Mouse (Mus musculus): ENCODE data around the gene Zbtb45. TPM values are rescaled to one million over a fixed set of nuclear protein-coding genes. Genes with fewer than 3 reads are reported as not detected.

The Zbtb45 gene
- total RNA-seq (2012; rRNA removed) = 15.8 and 16.8 TPM in 2 replicates
- 10 to 100 TPM in 1 of 2 experiments, not detected in 1; 36.3 TPM for polyA plus RNA-seq (2012; ENCODE audit: insufficient read depth in 1 of 2, insufficient read length in 2 of 2, low read depth in 1 of 2, low replicate concordance in 2 of 2, missing spikeins in 1 of 2)

- peak within 1 kb of the TSS; percentile 93 for H3K27ac ChIP-seq (ENCODE audit: control insufficient read depth, low read depth, low read length)
- peaks cover 20% of the 10 kb centered on the region for H3K79me2 ChIP-seq (ENCODE audit: control insufficient read depth, insufficient read depth, low read length, poor library complexity)
- DNase-seq (ENCODE audit: low read depth, low spot score) = peak; percentile 64
- H3K9me3 ChIP-seq (replicated peaks; ENCODE audit: insufficient read depth, low read length) = no peaks in the 10 kb centered on the region
- peaks cover 0 to 15% of the 10 kb centered on the region in 2 experiments; a peak in 3 of 4 replicates for H3K4me1 ChIP-seq (ENCODE audit: control insufficient read depth in 1 of 2, insufficient read depth in 2 of 2, low read length in 2 of 2)
- H3K36me3 ChIP-seq (ENCODE audit: control insufficient read depth in 1 of 2, insufficient read depth in 2 of 2, low read length in 2 of 2) = no peaks in the 10 kb centered on the region; a peak in 1 of 4 replicates
- peak within 1 kb of the TSS; percentile 65 to 88 for H3K4me3 ChIP-seq (ENCODE audit: control insufficient read depth in 1 of 2, insufficient read depth in 1 of 2, low read depth in 2 of 2, low read length in 2 of 2)
- TF ChIP-seq USF2 (IDR thresholded peaks at IDR 0.05; ENCODE audit: borderline replicate concordance in 1 of 2, insufficient read depth in 1 of 2, low read depth in 1 of 2, low read length in 2 of 2) (no peak), SIN3A (IDR thresholded peaks at IDR 0.05; ENCODE audit: low read length) (peak; percentile 12), CTCF (IDR thresholded peaks at IDR 0.05 in 2 of 3, conservative IDR thresholded peaks at IDR 0.05 in 1 of 3; ENCODE audit: control insufficient read depth in 1 of 3, insufficient read depth in 1 of 3, low read depth in 2 of 3, low read length in 3 of 3, poor library complexity in 1 of 3, severe bottlenecking in 1 of 3) (peak in 2 of 3 experiments; percentile 8 to 23; a peak in 1 of 6 replicates), POLR2A (IDR thresholded peaks at IDR 0.05; ENCODE audit: control insufficient read depth in 1 of 2, insufficient read depth in 1 of 2, low read depth in 1 of 2, low read length in 2 of 2, poor library complexity in 1 of 2) (no peak; a peak in 1 of 4 replicates), GABPA (IDR thresholded peaks at IDR 0.05; ENCODE audit: low read depth, low read length) (no peak), ELF1 (IDR thresholded peaks at IDR 0.05; ENCODE audit: low read depth, low read length) (no peak), MAFK (IDR thresholded peaks at IDR 0.05; ENCODE audit: borderline replicate concordance, low read depth, low read length) (no peak), KAT2A (conservative IDR thresholded peaks at IDR 0.05; ENCODE audit: low read depth, low read length) (no peak), ZMIZ1 (IDR thresholded peaks at IDR 0.05; ENCODE audit: low read depth, low read length) (no peak), NELFE (IDR thresholded peaks at IDR 0.05; ENCODE audit: low read depth, low read length) (no peak; the same call in 1 of the 2 replicates), MYC (IDR thresholded peaks at IDR 0.05; ENCODE audit: low read depth, low read length) (no peak), HCFC1 (IDR thresholded peaks at IDR 0.05; ENCODE audit: low read depth, low read length) (no peak), EP300 (IDR thresholded peaks at IDR 0.05; ENCODE audit: low read depth in 1 of 2, low read length in 2 of 2) (no peak), UBTF (IDR thresholded peaks at IDR 0.05; ENCODE audit: borderline replicate concordance, insufficient read depth, low read depth, low read length) (no peak), POLR2AphosphoS5 (IDR thresholded peaks at IDR 0.05; ENCODE audit: borderline replicate concordance, low read depth, low read length) (no peak), MAX (IDR thresholded peaks at IDR 0.05; ENCODE audit: low read length) (no peak), E2F4 (IDR thresholded peaks at IDR 0.05; ENCODE audit: borderline replicate concordance, low read depth, low read length) (no peak), MAZ (IDR thresholded peaks at IDR 0.05; ENCODE audit: low read depth, low read length) (no peak), CHD1 (IDR thresholded peaks at IDR 0.05; ENCODE audit: low read depth, low read length) (no peak), TAL1 (IDR thresholded peaks at IDR 0.05; ENCODE audit: low read length) (no peak), BHLHE40 (IDR thresholded peaks at IDR 0.05; ENCODE audit: borderline replicate concordance, low read depth, low read length) (no peak), ZC3H11A (IDR thresholded peaks at IDR 0.05; ENCODE audit: low read depth, low read length) (no peak), POLR2AphosphoS2 (IDR thresholded peaks at IDR 0.05; ENCODE audit: low read length) (no peak), ZNF384 (IDR thresholded peaks at IDR 0.05; ENCODE audit: low read depth, low read length) (peak; percentile 94), MEF2A (IDR thresholded peaks at IDR 0.05; ENCODE audit: extremely low read depth, insufficient replicate concordance, low read depth, low read length, poor library complexity, severe bottlenecking) (no peak), MXI1 (IDR thresholded peaks at IDR 0.05; ENCODE audit: low read depth, low read length) (peak; percentile 24; the same call in 1 of the 2 replicates), TBP (IDR thresholded peaks at IDR 0.05; ENCODE audit: low read depth, low read length) (peak; percentile 50; the same call in 1 of the 2 replicates), CHD2 (IDR thresholded peaks at IDR 0.05; ENCODE audit: low read length) (no peak), SMC3 (IDR thresholded peaks at IDR 0.05; ENCODE audit: low read depth, low read length) (no peak; the same call in 1 of the 2 replicates), USF1 (IDR thresholded peaks at IDR 0.05; ENCODE audit: low read depth, low read length) (no peak), JUND (IDR thresholded peaks at IDR 0.05; ENCODE audit: low read depth, low read length) (peak; percentile 66; the same call in 1 of the 2 replicates), TCF12 (IDR thresholded peaks at IDR 0.05; ENCODE audit: low read depth, low read length) (no peak; the same call in 1 of the 2 replicates), RAD21 (IDR thresholded peaks at IDR 0.05; ENCODE audit: low read depth, low read length) (no peak), MYB (IDR thresholded peaks at IDR 0.05; ENCODE audit: low read depth, low read length) (no peak)
- peak within 1 kb of the TSS; percentile 92 for H3K9ac ChIP-seq (ENCODE audit: control insufficient read depth, low read depth, low read length, poor library complexity, severe bottlenecking)
- H3K27me3 ChIP-seq (ENCODE audit: control insufficient read depth in 1 of 2, insufficient read depth in 2 of 2, low read length in 2 of 2) = no peaks in the 10 kb centered on the region
Observed at GRCm38 (mm10) chr7:13010005-13010908, at the start of gene Zbtb45. Zbtb45 (minus strand) TSS chr7:13010034.
